ENCODE assay signal across 17 mouse cellular contexts in genomic region chr1:43154491-43154890, GRCm38 (mm10). TPM values are rescaled to one million over a fixed set of nuclear protein-coding genes. Genes with fewer than 3 reads are reported as not detected.
DNase-seq lines count a peak whose midpoint lies in the region; ATAC-seq and TF ChIP-seq lines count a peak whose summit lies in the region.
"Had no signal": no experiment of that assay in that cellular context is flagged by ENCODE, and none has a peak within 500 bp of the region (broad histone marks: within the 10 kb centered on the region; RNA-seq: fewer than 3 reads in every experiment).

No protein-coding gene starts in this region.

- peaks cover 69% of the 10 kb centered on the region for H3K36me3 ChIP-seq in heart, embryonic 13.5 days
- H3K36me3 ChIP-seq in kidney, embryonic 16.5 days (ENCODE audit: insufficient read depth, low read length), result peaks cover 19% of the 10 kb centered on the region
- H3K36me3 ChIP-seq in limb, embryonic 14.5 days (ENCODE audit: control insufficient read depth, insufficient read depth, low read length), result no peaks in the 10 kb centered on the region
- H3K36me3 ChIP-seq: embryonic facial prominence, embryonic 12.5 days; forebrain, embryonic 10.5 days had no signal

- H3K4me2 ChIP-seq in heart, embryonic 13.5 days, result peak overlapping the region; percentile 18; the same call in 1 of the 2 replicates
- H3K4me2 ChIP-seq in kidney, embryonic 16.5 days (replicated peaks; ENCODE audit: low read depth, low read length), result no peak overlapping the region
- H3K4me2 ChIP-seq in limb, embryonic 14.5 days (replicated peaks; ENCODE audit: low read depth, low read length, severe bottlenecking), result no peak overlapping the region
- H3K4me2 ChIP-seq: embryonic facial prominence, embryonic 12.5 days; liver, embryonic 11.5 days had no signal

- H3K27ac ChIP-seq in heart, embryonic 13.5 days (replicated peaks), result peak overlapping the region; percentile 73
- H3K27ac ChIP-seq in kidney, embryonic 16.5 days (ENCODE audit: low read length), result peak overlapping the region; percentile 13; the same call in 1 of the 2 replicates
- peak overlapping the region; percentile 59 for H3K27ac ChIP-seq in embryonic fibroblast, embryonic 13.5 days (ENCODE audit: insufficient read depth, low read length)
- no peak overlapping the region for H3K27ac ChIP-seq in limb, embryonic 14.5 days (replicated peaks; ENCODE audit: low read depth, low read length)
- H3K27ac ChIP-seq in cerebellum, adult 2 months (ENCODE audit: insufficient read depth, low read length), result no peak overlapping the region
- H3K27ac ChIP-seq: embryonic facial prominence, embryonic 12.5 days; forebrain, embryonic 10.5 days; hindbrain, postnatal 0 days had no signal

- H3K4me1 ChIP-seq in heart, embryonic 13.5 days, result peaks cover 93% of the 10 kb centered on the region
- peaks cover 52% of the 10 kb centered on the region for H3K4me1 ChIP-seq in kidney, embryonic 16.5 days (ENCODE audit: insufficient read depth, low read length)
- H3K4me1 ChIP-seq in embryonic fibroblast, embryonic 13.5 days (ENCODE audit: control insufficient read depth, insufficient read depth, low read length), result peaks cover 8% of the 10 kb centered on the region
- H3K4me1 ChIP-seq in limb, embryonic 14.5 days (ENCODE audit: control insufficient read depth, insufficient read depth, low read length), result no peaks in the 10 kb centered on the region
- no peaks in the 10 kb centered on the region for H3K4me1 ChIP-seq in cerebellum, adult 2 months (ENCODE audit: control insufficient read depth, insufficient read depth, low read length)
- H3K4me1 ChIP-seq: embryonic facial prominence, embryonic 12.5 days; forebrain, embryonic 10.5 days had no signal

- H3K27me3 ChIP-seq in heart, embryonic 13.5 days (replicated peaks), result no peaks in the 10 kb centered on the region
- H3K27me3 ChIP-seq in kidney, embryonic 16.5 days (ENCODE audit: insufficient read depth, low read length), result no peaks in the 10 kb centered on the region
- no peaks in the 10 kb centered on the region for H3K27me3 ChIP-seq in limb, embryonic 14.5 days (ENCODE audit: control insufficient read depth, insufficient read depth, low read length)
- H3K27me3 ChIP-seq in cerebellum, adult 2 months (ENCODE audit: control insufficient read depth, insufficient read depth, low read length), result no peaks in the 10 kb centered on the region
- H3K27me3 ChIP-seq: embryonic facial prominence, embryonic 12.5 days had no signal

- DNase-seq in heart, adult 8-10 months (ENCODE audit: low spot score), result no peak
- DNase-seq in kidney, postnatal 36 days, result no peak
- peak; percentile 44 for DNase-seq in limb, embryonic 14.5 days (ENCODE audit: low spot score)
- DNase-seq in urinary bladder, postnatal 14 days (ENCODE audit: low spot score), result no peak
- DNase-seq in cerebellum, adult 2 months, result no peak
- DNase-seq: adrenal gland, postnatal 25 days; cerebellum, adult 18-20 months; gastrocnemius, postnatal 14 days; lung, adult 2 months had no signal

- TF ChIP-seq CTCF in embryonic fibroblast, embryonic 13.5 days (IDR thresholded peaks at IDR 0.05; ENCODE audit: borderline replicate concordance, insufficient read depth, low read length), result no peak
- TF ChIP-seq CTCF in cerebellum, adult 2 months (IDR thresholded peaks at IDR 0.05; ENCODE audit: borderline replicate concordance, insufficient read depth, low read depth, low read length), result no peak

- WGBS in heart, embryonic 13.5 days, result 30% methylated on average over 2 of the region's 2 CpGs
- 56% methylated on average over 2 of the region's 2 CpGs for WGBS in kidney, embryonic 16.5 days
- 59% methylated on average over 2 of the region's 2 CpGs for WGBS in limb, embryonic 14.5 days
- WGBS in cerebellum, adult 2 months, result 79% methylated on average over 2 of the region's 2 CpGs

- peak; percentile 20; the same call in 1 of the 2 replicates for ATAC-seq in heart, embryonic 13.5 days (ENCODE audit: extremely low read depth, insufficient number of reproducible peaks, low FRiP score, low TSS enrichment)
- peak; percentile 39; the same call in 1 of the 2 replicates for ATAC-seq in kidney, embryonic 16.5 days (ENCODE audit: low FRiP score, low TSS enrichment)
- ATAC-seq in limb, embryonic 14.5 days (ENCODE audit: low FRiP score, low read depth), result no peak; the same call in 1 of the 2 replicates
- ATAC-seq: hindbrain, postnatal 0 days had no signal

- H3K9me3 ChIP-seq in heart, embryonic 13.5 days, result 0 out of 2 replicates have a peak, but pooled peaks cover 3% of the 10 kb centered on the region
- H3K9me3 ChIP-seq in kidney, embryonic 16.5 days (ENCODE audit: low read length), result peaks cover 3% of the 10 kb centered on the region; the same call in 1 of the 2 replicates
- no peaks in the 10 kb centered on the region for H3K9me3 ChIP-seq in limb, embryonic 14.5 days (ENCODE audit: control insufficient read depth, low read length)
- H3K9me3 ChIP-seq: embryonic facial prominence, embryonic 12.5 days; forebrain, embryonic 10.5 days had no signal

- no peak overlapping the region for H3K4me3 ChIP-seq in heart, embryonic 13.5 days
- no peak overlapping the region for H3K4me3 ChIP-seq in kidney, embryonic 16.5 days (ENCODE audit: low read length)
- H3K4me3 ChIP-seq in embryonic fibroblast, embryonic 13.5 days (ENCODE audit: insufficient read depth, low read length), result no peak overlapping the region
- no peak overlapping the region for H3K4me3 ChIP-seq in limb, embryonic 14.5 days (replicated peaks; ENCODE audit: low read length)
- no peak overlapping the region for H3K4me3 ChIP-seq in cerebellum, adult 2 months (replicated peaks; ENCODE audit: insufficient read depth, low read depth, low read length)
- H3K4me3 ChIP-seq: embryonic facial prominence, embryonic 12.5 days; forebrain, embryonic 10.5 days had no signal

- no peak for TF ChIP-seq POLR2A in embryonic fibroblast, embryonic 13.5 days (IDR thresholded peaks at IDR 0.05; ENCODE audit: low read depth, low read length)
- TF ChIP-seq POLR2A in limb, embryonic 14.5 days (IDR thresholded peaks at IDR 0.05; ENCODE audit: borderline replicate concordance, extremely low read depth, insufficient read depth, insufficient read length), result no peak
- no peak for TF ChIP-seq POLR2A in cerebellum, adult 2 months (IDR thresholded peaks at IDR 0.05; ENCODE audit: borderline replicate concordance, insufficient read depth, low read length)

- no peak overlapping the region for H3K9ac ChIP-seq in heart, embryonic 13.5 days
- H3K9ac ChIP-seq in kidney, embryonic 16.5 days (replicated peaks; ENCODE audit: low read length), result no peak overlapping the region
- H3K9ac ChIP-seq in limb, embryonic 14.5 days (ENCODE audit: low read depth, low read length, severe bottlenecking), result no peak overlapping the region
- H3K9ac ChIP-seq: embryonic facial prominence, embryonic 12.5 days had no signal

RNA-seq across cellular contexts. Expression of gene Fhl2, which starts 42.3 kb away (rescaled TPM):
- 228 and 259 TPM in 2 replicates for polyA plus RNA-seq in heart, embryonic 13.5 days (2015; fragmentation: Nextera tagmentation; extraction: Ambion mirVana)
- total RNA-seq in heart, adult 8-10 months (2022), result 1,000 to 10,000 TPM; 1,741 to 2,078 (median 1,948) TPM
- 101 and 104 TPM in 2 replicates for polyA plus RNA-seq in kidney, embryonic 16.5 days (2015; fragmentation: Nextera tagmentation; extraction: Ambion mirVana)
- polyA plus RNA-seq in embryonic fibroblast, embryonic 13.5 days (2011; ENCODE audit: insufficient read length, low read depth, missing spikeins), result 92.1 and 137 TPM in 2 replicates
- polyA plus RNA-seq in limb, embryonic 14.5 days (2012; rRNA removed), result 22.4 and 23.1 TPM in 2 replicates
- polyA plus RNA-seq in limb, embryonic 14.5 days (2014; fragmentation: Nextera tagmentation; extraction: Ambion mirVana), result 19.5 and 20.3 TPM in 2 replicates
- polyA plus RNA-seq in cerebellum, adult 2 months (2012; rRNA removed), result 5.5 and 6.2 TPM in 2 replicates
- total RNA-seq: hematopoietic stem cell, adult 5-6 weeks had no signal

RNA-seq across cellular contexts. Expression of gene AI597479, which starts 56.0 kb away (rescaled TPM):
- 20.4 and 21.7 TPM in 2 replicates for polyA plus RNA-seq in heart, embryonic 13.5 days (2015; fragmentation: Nextera tagmentation; extraction: Ambion mirVana)
- total RNA-seq in heart, adult 8-10 months (2022), result 10 to 100 TPM; 18.7 to 25.0 (median 21.5) TPM
- 36.4 and 36.8 TPM in 2 replicates for polyA plus RNA-seq in kidney, embryonic 16.5 days (2015; fragmentation: Nextera tagmentation; extraction: Ambion mirVana)
- 16.7 and 18.9 TPM in 2 replicates for polyA plus RNA-seq in embryonic fibroblast, embryonic 13.5 days (2011; ENCODE audit: insufficient read length, low read depth, missing spikeins)
- 20.7 and 22.2 TPM in 2 replicates for polyA plus RNA-seq in limb, embryonic 14.5 days (2012; rRNA removed)
- 25.9 and 32.9 TPM in 2 replicates for polyA plus RNA-seq in limb, embryonic 14.5 days (2014; fragmentation: Nextera tagmentation; extraction: Ambion mirVana)
- 25.8 and 26.5 TPM in 2 replicates for polyA plus RNA-seq in cerebellum, adult 2 months (2012; rRNA removed)

RNA-seq across cellular contexts. Expression of gene Tgfbrap1, which starts 56.1 kb away (rescaled TPM):
- 6.2 and 7.0 TPM in 2 replicates for polyA plus RNA-seq in heart, embryonic 13.5 days (2015; fragmentation: Nextera tagmentation; extraction: Ambion mirVana)
- 10 to 100 TPM; 12.9 to 14.9 (median 13.8) TPM for total RNA-seq in heart, adult 8-10 months (2022)
- 10.8 and 13.1 TPM in 2 replicates for polyA plus RNA-seq in kidney, embryonic 16.5 days (2015; fragmentation: Nextera tagmentation; extraction: Ambion mirVana)
- polyA plus RNA-seq in embryonic fibroblast, embryonic 13.5 days (2011; ENCODE audit: insufficient read length, low read depth, missing spikeins), result 15.1 and 15.5 TPM in 2 replicates
- polyA plus RNA-seq in limb, embryonic 14.5 days (2012; rRNA removed), result 22.7 and 23.9 TPM in 2 replicates
- polyA plus RNA-seq in limb, embryonic 14.5 days (2014; fragmentation: Nextera tagmentation; extraction: Ambion mirVana), result 12.8 and 14.5 TPM in 2 replicates
- polyA plus RNA-seq in cerebellum, adult 2 months (2012; rRNA removed), result 37.8 and 39.7 TPM in 2 replicates

Comparison
In these comparisons a context has a peak if more than half of its experiments do, and no peak if none do; other contexts are left out.
1. H3K27ac ChIP-seq: peak in heart, embryonic 13.5 days (single experiment), kidney, embryonic 16.5 days (single experiment) and embryonic fibroblast, embryonic 13.5 days (single experiment); none in limb, embryonic 14.5 days (single experiment) and cerebellum, adult 2 months (single experiment).